Mouse (Mus musculus) urinary bladder, adult 18-20 months (tissue): ENCODE results near the gene Arsg.
A peak's percentile ranks its signal among the peaks of the same experiment; 100 is the strongest.

Experiments
- DNase-seq, 2 experiments: peaks; one replicate each; pipeline ENCODE4 v3.0.0; 2022; ENCODE audit warnings: low spot score in 2 of 2, mixed read lengths in 2 of 2

The Arsg gene

GRCm38 (mm10) chr11:109584843-109585713 lies 111.9 kb downstream of the Arsg start:
- DNase-seq: peak; percentile 43 to 59

- DNase-seq: no peak
These were observed 113.2 kb downstream of the Arsg start for GRCm38 (mm10) chr11:109586424-109586823.

DNA sequence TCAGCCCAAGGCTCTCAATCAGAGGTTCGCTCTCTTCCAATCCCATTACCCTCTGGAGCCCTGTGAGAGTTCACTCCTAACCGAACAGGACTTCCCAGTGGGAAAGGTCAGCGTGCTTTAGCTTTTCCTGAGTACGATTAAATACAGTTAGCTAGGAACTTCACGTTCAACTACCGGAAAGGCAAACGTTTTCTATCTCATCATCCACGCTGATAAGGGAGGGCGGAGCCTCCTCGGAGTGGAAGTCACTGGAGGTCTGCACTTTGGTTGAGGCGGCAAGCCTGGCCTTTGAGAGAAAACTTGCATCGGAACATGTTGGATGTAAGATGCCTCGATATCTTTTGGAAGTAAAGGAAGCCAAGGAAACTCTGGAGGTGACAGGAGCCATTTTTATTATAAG lies 113.8 kb downstream of the Arsg start:
- no peak for DNase-seq

DNA sequence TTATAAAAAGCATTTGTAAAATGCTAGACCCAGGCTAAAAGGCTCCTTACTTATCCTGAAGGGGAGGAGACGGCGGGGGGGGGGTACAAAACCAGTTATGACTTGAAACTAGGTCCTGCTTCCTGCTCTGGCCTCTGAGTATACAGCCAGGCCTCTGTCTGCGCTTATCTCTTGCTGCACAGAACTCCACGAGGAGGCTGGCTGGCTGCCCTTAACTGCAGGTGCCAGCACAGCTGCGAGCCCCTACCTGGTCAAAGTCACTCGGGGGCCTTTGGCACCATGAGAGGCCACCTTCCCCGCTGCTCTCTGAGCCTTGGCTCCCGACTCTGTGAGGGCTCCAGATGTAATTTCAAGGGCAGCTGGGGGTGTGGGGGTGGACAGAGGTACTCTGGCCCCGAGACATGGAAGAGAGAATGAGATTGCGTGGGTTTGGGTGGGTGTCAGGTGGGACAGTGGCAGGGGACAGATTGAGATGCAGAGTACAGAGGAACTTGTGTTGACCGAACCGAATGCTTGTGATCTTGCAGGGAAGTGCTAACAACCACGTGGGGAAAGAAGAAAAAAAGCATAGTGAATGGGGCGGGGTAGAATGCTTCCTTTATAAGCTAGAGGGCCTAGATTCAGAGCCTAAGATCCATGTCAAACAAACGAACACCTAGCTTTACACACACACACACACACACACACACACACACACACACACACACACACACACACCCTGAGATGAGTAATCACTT lies 114.6 kb downstream of the Arsg start:
- DNase-seq: peak in 1 of 2 experiments; percentile 16

GRCm38 (mm10) chr11:109590012-109590411 lies 116.8 kb downstream of the Arsg start:
- no peak for DNase-seq

- no peak for DNase-seq
These were observed 118.3 kb downstream of the Arsg start for GRCm38 (mm10) chr11:109591511-109591910.

DNA sequence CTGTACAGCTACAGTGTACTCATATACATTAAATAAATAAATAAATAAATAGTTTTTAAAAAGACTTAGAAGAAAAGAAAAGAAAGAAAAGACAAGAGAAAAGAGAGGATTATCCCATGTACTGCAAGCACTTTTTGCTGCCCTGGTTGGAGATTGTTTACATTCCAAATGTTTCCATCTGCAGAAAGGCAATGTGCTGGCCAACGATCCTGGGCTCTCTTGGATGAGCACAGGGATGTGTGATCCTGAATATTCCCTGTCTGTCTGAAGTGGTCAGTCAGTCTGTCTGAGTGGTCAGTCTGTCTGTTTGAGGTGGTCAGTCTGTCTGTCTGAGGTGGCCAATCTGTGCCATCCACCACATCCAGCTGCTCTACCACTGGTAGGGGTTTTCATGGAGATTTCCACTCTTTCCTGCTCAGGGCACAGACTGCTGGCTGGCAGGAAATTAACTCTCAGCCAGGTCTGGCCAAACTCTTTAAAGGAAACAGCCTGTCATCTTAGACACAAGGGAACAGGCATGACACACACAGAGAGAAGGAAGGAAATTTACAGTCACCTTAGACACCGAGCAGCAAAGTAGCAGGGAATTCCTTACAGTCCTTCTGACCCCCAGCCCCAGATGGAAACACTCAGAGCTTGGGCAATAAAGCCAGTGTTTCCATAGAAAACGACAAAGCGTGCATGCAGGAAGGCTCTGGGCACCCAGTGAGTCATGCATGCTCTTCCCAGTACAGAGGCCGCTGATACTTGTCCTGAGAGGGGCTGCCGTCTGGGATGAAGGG lies 120.2 kb downstream of the Arsg start:
- DNase-seq: no peak

GRCm38 (mm10) chr11:109594761-109595160 lies 121.6 kb downstream of the Arsg start:
- DNase-seq: no peak

DNA sequence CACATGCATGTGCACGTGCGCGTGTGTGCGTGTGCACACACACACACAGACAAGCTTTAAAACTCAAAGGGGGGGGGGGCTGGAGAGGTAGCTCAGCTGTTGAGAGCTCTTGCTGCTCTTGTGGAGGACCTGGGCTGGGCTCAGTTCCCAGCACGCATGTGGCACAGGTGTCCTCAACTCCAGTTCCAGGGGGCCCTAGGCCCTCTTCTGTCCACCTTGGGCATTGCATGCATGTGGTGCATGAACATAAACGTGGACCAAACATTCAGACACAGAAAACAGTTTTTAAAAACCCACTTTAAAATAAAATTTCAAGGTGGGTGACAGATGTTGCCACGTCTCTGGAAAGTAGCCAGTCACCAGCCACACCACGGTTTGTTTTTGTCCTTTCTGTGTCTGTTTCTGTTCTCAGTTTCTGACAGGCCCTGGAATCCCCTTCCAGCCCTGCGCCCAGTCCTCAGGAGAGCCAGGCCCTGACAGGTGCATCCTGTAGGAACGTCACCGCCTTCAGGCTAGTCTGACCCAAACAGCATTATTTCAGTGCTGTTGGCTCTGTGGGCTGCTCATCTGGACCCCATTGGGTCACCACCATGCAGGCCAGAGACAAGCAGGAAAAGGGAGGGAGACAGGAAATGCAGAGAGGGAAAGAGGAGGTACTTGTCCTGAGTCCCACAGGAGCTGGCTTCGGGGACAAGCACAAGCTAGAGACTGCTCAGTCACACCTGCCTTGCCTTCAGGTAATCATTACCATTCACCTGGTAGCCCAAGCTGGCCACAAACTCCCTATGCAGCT lies 125.8 kb downstream of the Arsg start:
- DNase-seq: no peak

DNA sequence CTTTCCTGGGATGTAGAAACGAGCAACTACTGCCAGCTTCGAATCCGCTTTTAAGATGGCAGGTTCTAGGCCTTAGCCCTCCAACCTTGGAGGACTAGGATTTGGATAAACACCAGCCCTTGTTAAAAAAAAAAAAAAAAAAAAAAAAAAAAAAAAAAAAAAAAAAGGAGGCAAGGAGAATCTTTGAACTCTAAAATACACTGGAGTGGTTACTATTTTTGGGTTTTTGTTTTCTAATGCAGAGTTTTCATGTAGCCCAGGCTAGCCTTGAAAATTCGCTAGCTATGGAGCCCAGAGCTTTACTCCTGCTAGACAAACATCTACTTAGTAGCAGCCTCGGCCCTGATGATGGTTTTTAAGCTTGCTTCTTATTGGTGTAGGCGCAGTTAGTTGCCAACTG lies 134.4 kb downstream of the Arsg start:
- DNase-seq: no peak

GRCm38 (mm10) chr11:109608976-109609625 lies 135.9 kb downstream of the Arsg start:
- no peak for DNase-seq

GRCm38 (mm10) chr11:109610046-109610794 lies 137.0 kb downstream of the Arsg start:
- peak in 1 of 2 experiments; percentile 21 for DNase-seq

GRCm38 (mm10) chr11:109610795-109611302 lies 137.7 kb downstream of the Arsg start:
- no peak for DNase-seq

DNA sequence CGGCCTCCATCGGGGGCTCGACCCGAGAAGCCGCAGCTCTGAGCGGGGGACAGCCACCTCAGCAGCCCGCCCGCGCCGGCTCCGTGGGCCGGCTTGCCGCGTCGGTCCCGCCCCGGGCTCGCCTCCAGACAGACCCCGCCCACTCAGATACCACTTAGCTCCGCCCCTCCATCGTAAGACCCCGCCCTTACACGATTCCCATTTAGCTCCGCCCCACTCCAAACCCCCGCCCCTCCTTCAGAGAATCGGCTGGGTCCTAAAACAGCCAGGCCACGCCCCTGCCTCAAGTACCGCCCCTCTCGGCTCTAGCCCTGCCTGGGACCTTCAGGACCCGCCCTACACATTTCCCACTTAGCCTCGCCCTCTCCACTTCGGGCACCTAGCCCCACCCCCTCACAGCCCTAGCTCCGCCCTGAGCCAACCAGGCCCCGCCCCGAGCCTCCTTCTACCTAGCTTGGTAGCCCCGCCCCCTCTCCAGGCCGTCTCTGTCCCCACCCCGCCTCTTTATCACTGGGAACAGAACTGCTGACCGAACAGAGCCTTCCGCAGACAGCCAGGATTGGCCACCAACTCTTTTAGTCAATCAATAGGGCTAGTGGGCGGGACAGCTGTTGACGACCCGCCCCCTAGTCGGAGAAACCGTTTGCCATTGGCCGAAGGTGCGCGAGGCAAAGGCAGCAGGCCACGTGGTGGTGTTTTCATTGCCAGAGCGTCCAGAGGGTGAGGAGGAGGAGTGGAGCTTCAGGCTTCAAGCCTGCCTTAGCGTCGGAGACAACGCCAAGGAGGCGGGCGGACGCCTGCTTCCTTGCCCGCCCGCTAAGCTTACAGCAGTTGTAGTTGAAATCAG lies 138.4 kb downstream of the Arsg start, which contains the start of gene Wipi1:
Gene Wipi1 (minus strand): TSS at position 665 of the 847 bp plus-strand sequence.
- peak; percentile 99 for DNase-seq

DNA sequence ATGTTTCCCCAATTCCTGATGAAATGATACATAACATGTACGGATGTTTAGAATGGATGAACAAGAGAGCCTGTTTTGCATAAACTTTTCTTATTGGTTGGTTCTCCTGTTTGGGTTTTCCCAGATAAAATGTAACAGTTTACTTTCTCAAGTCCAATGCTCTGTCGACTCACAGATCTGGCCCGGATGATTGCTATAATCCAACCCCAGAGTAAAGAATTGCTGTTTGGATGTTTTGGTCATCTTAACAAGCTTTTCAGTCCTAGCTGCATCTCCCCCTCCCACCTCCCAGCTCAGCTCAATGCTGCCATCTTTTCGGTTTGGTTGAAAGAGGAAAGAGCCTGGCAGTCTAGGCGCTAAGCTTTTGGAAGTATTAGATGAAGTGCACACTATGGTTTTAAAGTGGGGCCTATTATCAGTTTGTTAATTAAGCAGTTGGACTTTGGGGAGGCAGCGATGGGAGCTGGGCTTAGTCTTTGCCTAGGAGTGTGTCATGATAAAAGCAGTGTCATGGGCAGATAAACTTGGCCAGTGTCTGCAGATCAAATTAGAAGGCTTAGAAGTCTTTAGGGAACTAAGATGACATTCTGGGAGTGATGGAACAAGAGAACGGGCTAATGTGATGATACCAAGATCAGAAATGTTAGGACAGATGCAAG lies 139.8 kb downstream of the Arsg start:
- DNase-seq: no peak

DNA sequence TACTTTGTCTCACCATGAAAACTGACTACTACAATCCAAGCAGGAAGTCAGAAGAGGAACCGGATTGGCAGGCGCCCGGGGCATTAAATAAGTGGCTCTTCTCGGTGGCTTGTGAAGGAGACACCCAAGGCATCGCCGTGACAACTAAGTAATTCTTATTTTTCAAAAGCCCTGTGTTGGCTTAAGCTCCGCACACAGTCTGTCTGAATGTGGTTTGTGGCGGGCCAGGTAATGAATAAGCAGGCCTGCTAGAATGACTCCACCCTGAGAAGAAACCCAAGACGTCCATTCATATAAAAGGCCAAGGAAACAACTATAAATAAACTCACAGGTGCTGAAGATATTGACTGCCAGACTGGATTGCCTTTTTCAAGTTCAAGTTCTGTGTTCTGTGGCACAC lies 142.1 kb downstream of the Arsg start:
- no peak for DNase-seq

GRCm38 (mm10) chr11:109616352-109616751 lies 143.2 kb downstream of the Arsg start:
- no peak for DNase-seq

DNA sequence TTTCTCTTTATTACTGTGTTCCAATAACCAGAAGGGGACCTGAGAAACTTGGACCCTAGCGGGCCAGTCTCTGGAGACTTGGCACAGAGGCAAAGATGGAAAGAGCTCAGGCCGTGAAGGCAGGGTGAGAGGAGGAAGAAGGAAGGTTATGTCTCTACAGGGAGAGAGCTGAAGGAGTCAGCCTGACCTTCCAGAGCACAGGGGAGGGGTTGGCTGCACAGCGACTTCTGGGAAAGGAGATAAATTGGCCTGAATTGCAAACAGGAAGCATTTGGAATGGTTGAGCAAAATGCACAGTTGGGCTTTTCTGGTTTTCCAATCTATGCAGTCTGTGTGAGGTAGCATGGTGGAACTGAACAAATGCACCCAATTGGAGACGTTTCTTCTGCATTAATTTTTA lies 143.6 kb downstream of the Arsg start:
- no peak for DNase-seq
